Mouse (Mus musculus): ENCODE results near the gene Gm16427. TPM values are rescaled to one million over a fixed set of nuclear protein-coding genes. Genes with fewer than 3 reads are reported as not detected.
"Not testable (repeated sequence)": the region's sequence is repeated elsewhere in the genome, so short reads cannot be mapped to it uniquely, and the experiment has no call there.

The Gm16427 gene
- not detected in 2 replicates for polyA plus RNA-seq (2012; rRNA removed)

DNA sequence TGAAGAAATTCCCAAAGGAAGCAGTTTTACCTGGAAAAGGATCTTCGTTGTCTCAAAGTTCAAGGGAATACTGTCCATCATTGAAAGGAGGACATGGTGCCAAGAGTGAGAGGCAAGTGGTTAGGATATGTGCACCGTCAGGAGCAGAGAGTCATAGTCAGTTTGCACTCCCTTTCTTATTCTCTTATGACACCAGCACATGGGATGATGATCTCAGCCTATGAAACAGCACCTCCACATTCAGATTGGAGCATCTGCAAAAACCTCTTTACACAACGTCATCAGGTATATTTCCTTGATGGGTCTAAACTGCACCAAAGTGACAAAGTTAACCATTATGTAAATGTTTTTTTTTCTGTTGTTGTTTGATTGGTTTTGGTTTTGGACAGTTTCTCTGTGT lies at the start of gene Gm16427:
TSS of gene Gm16427 (minus strand) at position 101 of the 400 bp plus-strand sequence.
- 74% methylated on average over 2 of the region's 3 CpGs for WGBS
- not testable (repeated sequence) for H3K4me3 ChIP-seq (ENCODE audit: low read depth, low read length); H3K36me3 ChIP-seq (ENCODE audit: control insufficient read depth, insufficient read depth, low read length)

More for the DNA sequence above, at the start of gene Gm16427:
- H3K4me1 ChIP-seq (ENCODE audit: control insufficient read depth, insufficient read depth, insufficient read length, low read length); H3K27me3 ChIP-seq (ENCODE audit: control insufficient read depth, insufficient read depth, low read length); H3K27ac ChIP-seq (ENCODE audit: insufficient read depth, low read depth, low read length): not testable (repeated sequence)

Other genes starting within 250 kb of the Gm16427 start
- gene C87414, start 131.4 kb upstream of the Gm16427 start, polyA plus RNA-seq (2012; rRNA removed), result not detected in 2 replicates